Mouse (Mus musculus) brain, adult 2 months (tissue): ENCODE data around the gene Cpa4.

Source experiments
- DNase-seq: peaks from one replicate; pipeline ENCODE4 v3.0.0; 2011; ENCODE audit warnings: low read depth, low spot score

Cpa4 gene

GRCm38 (mm10) chr6:30568069-30568468 is at the start of gene Cpa4:
Cpa4 (plus strand) TSS chr6:30568369.
- DNase-seq: no peak

- no peak for DNase-seq
Observed at GRCm38 (mm10) chr6:30520400-30520799, 47.8 kb upstream of the Cpa4 start.

GRCm38 (mm10) chr6:30525456-30526332 is 42.5 kb upstream of the Cpa4 start:
- no peak for DNase-seq

GRCm38 (mm10) chr6:30526586-30527515 is 41.3 kb upstream of the Cpa4 start:
- DNase-seq: no peak

- DNase-seq: peak; percentile 75
Observed at GRCm38 (mm10) chr6:30528800-30529199, 39.4 kb upstream of the Cpa4 start.

- peak; percentile 80 for DNase-seq
Observed at GRCm38 (mm10) chr6:30535340-30535739, 32.8 kb upstream of the Cpa4 start.

- DNase-seq: no peak
Observed at GRCm38 (mm10) chr6:30538240-30538639, 29.9 kb upstream of the Cpa4 start.

- no peak for DNase-seq
Observed at GRCm38 (mm10) chr6:30538800-30539199, 29.4 kb upstream of the Cpa4 start.

GRCm38 (mm10) chr6:30541009-30541799 is 27.0 kb upstream of the Cpa4 start, which contains the start of gene Cpa2:
Cpa2 (plus strand) TSS chr6:30541582.
- no peak for DNase-seq

GRCm38 (mm10) chr6:30542277-30542676 is 25.9 kb upstream of the Cpa4 start:
- DNase-seq: no peak

GRCm38 (mm10) chr6:30543077-30543476 is 25.1 kb upstream of the Cpa4 start:
- DNase-seq: no peak

- DNase-seq: no peak
Observed at GRCm38 (mm10) chr6:30543851-30544250, 24.3 kb upstream of the Cpa4 start.

- peak; percentile 83 for DNase-seq
Observed at GRCm38 (mm10) chr6:30545689-30546088, 22.5 kb upstream of the Cpa4 start.

GRCm38 (mm10) chr6:30546571-30547273 is 21.4 kb upstream of the Cpa4 start:
- DNase-seq: peak; percentile 75

- DNase-seq: peak; percentile 87
Observed at GRCm38 (mm10) chr6:30547274-30547645, 20.9 kb upstream of the Cpa4 start.

GRCm38 (mm10) chr6:30547656-30548306 is 20.4 kb upstream of the Cpa4 start:
- peak; percentile 70 for DNase-seq

GRCm38 (mm10) chr6:30549231-30549761 is 18.9 kb upstream of the Cpa4 start:
- no peak for DNase-seq

GRCm38 (mm10) chr6:30550496-30551192 is 17.5 kb upstream of the Cpa4 start:
- DNase-seq: peak; percentile 66

GRCm38 (mm10) chr6:30551193-30551515 is 17.0 kb upstream of the Cpa4 start:
- DNase-seq: peak; percentile 80
